Mouse (Mus musculus) midbrain, embryonic 13.5 days (tissue): ENCODE results near the gene Pcmt1. TPM values are rescaled to one million over a fixed set of nuclear protein-coding genes. Genes with fewer than 3 reads are reported as not detected.

ENCODE experiments used
- ATAC-seq: fragments of 200-750 bp; cut with Nextera tagmentation; 2 replicates; pipeline ENCODE4 v1.8.0; 2017; ENCODE audit warnings: mild to moderate bottlenecking, moderate TSS enrichment, moderate library complexity
- H3K27ac ChIP-seq: fragments of 300-500 bp; sonication (generic); 2 replicates; pipeline ENCODE4 v1.5.1; 2015; ENCODE audit warnings: inconsistent platforms, mild to moderate bottlenecking, moderate library complexity
- H3K27me3 ChIP-seq: fragments of 300-500 bp; sonication (generic); 2 replicates; pipeline ENCODE4 v1.6.1; 2015; ENCODE audit warnings: mild to moderate bottlenecking, inconsistent platforms
- H3K36me3 ChIP-seq: fragments of 300-500 bp; sonication (generic); 2 replicates; pipeline ENCODE4 v1.6.1; 2015; ENCODE audit warnings: mild to moderate bottlenecking, inconsistent platforms
- H3K4me1 ChIP-seq: fragments of 300-500 bp; sonication (generic); replicated peaks from 2 replicates; pipeline ENCODE4 v1.6.1; 2015; ENCODE audit warnings: inconsistent platforms
- H3K4me2 ChIP-seq: fragments of 300-500 bp; sonication (generic); replicated peaks from 2 replicates; pipeline ENCODE4 v1.6.1; 2015; ENCODE audit warnings: moderate library complexity, mild to moderate bottlenecking, inconsistent platforms
- H3K4me3 ChIP-seq: fragments of 300-500 bp; sonication (generic); replicated peaks from 2 replicates; pipeline ENCODE4 v1.5.1; 2015; ENCODE audit warnings: mild to moderate bottlenecking, inconsistent platforms
- H3K9ac ChIP-seq: fragments of 300-500 bp; sonication (generic); replicated peaks from 2 replicates; pipeline ENCODE4 v1.6.1; 2015; ENCODE audit warnings: mild to moderate bottlenecking, inconsistent platforms
- H3K9me3 ChIP-seq: fragments of 300-500 bp; sonication (generic); 2 replicates; pipeline ENCODE4 v1.6.1; 2016; ENCODE audit warnings: mild to moderate bottlenecking, inconsistent platforms
- WGBS: fragments of 180-500 bp; shearing (Covaris S2); methylation state at CpG from one replicate; pipeline ENCODE4 v1.1.7; 2015; 5-methylcytosine and 5-hydroxymethylcytosine counted together
- polyA plus RNA-seq: library from polyadenylated mRNA; unstranded; fragments of >200 nt; fragmentation: Nextera tagmentation; extraction: Ambion mirVana; gene quantifications from 2 replicates; pipeline ENCODE4 v1.2.1, GENCODE M21; 2015

Gene Pcmt1
- polyA plus RNA-seq, 1 experiment from 2014 or later, result 153 TPM

GRCm38 (mm10) chr10:7582157-7582890 lies 98.6 kb downstream of the Pcmt1 start:
- no peaks in the 10 kb centered on the region for H3K36me3 ChIP-seq
- no peak overlapping the region for H3K9ac ChIP-seq
- no peaks in the 10 kb centered on the region for H3K9me3 ChIP-seq
- H3K4me2 ChIP-seq, result no peak overlapping the region
- H3K4me3 ChIP-seq, result no peak overlapping the region
- ATAC-seq, result peak; percentile 71
- H3K27ac ChIP-seq, result no peak overlapping the region
- no peaks in the 10 kb centered on the region for H3K27me3 ChIP-seq
- H3K4me1 ChIP-seq, result peaks cover 3% of the 10 kb centered on the region; the same call in 1 of the 2 replicates
- 42% methylated on average over 11 of the region's 11 CpGs for WGBS

GRCm38 (mm10) chr10:7581401-7581800 lies 99.5 kb downstream of the Pcmt1 start:
- Histone ChIP-seq H3K4me3 (no peak overlapping the region), H3K4me2 (no peak overlapping the region), H3K27ac (no peak overlapping the region), H3K9ac (no peak overlapping the region), H3K27me3 (no peaks in the 10 kb centered on the region), H3K36me3 (no peaks in the 10 kb centered on the region), H3K4me1 (peaks cover 3% of the 10 kb centered on the region; the same call in 1 of the 2 replicates), H3K9me3 (no peaks in the 10 kb centered on the region)
- 95% methylated on average over 2 of the region's 2 CpGs for WGBS
- no peak for ATAC-seq

Other genes with a start within 250 kb of the Pcmt1 start
- gene Ulbp1, start 207.5 kb downstream of the Pcmt1 start, polyA plus RNA-seq, result 0.31 and 0.71 TPM in 2 replicates
- 21.3 and 23.5 TPM in 2 replicates for gene Lrp11, start 91.3 kb downstream of the Pcmt1 start, polyA plus RNA-seq
- 41.2 and 44.8 TPM in 2 replicates for gene Nup43, start 13.6 kb downstream of the Pcmt1 start, polyA plus RNA-seq
- 12.1 and 12.4 TPM in 2 replicates for gene Lats1, start 78 bp upstream of the Pcmt1 start, polyA plus RNA-seq
- 40.2 and 40.3 TPM in 2 replicates for gene Katna1, start 44.9 kb upstream of the Pcmt1 start, polyA plus RNA-seq
- 49.6 and 51.1 TPM in 2 replicates for gene Ginm1, start 111.7 kb upstream of the Pcmt1 start, polyA plus RNA-seq
- gene Ppil4, start 111.8 kb upstream of the Pcmt1 start, polyA plus RNA-seq, result 51.2 and 55.2 TPM in 2 replicates
- 0.08 and 0.10 TPM in 2 replicates for gene Zc3h12d, start 151.3 kb upstream of the Pcmt1 start, polyA plus RNA-seq